Mouse (Mus musculus) intestine, postnatal 0 days (tissue): ENCODE data around the gene Uqcrh. TPM values are rescaled to one million over a fixed set of nuclear protein-coding genes. Genes with fewer than 3 reads are reported as not detected.

Experiments
- ATAC-seq: fragments of 200-750 bp; cut with Nextera tagmentation; 2 replicates; pipeline ENCODE4 v1.8.0; 2017; ENCODE audit warnings: mild to moderate bottlenecking, moderate TSS enrichment, moderate library complexity
- H3K27ac ChIP-seq: fragments of 300-500 bp; sonication (generic); 2 replicates; pipeline ENCODE4 v1.5.1; 2014; ENCODE audit warnings: mild to moderate bottlenecking, low read depth, low read length, moderate library complexity
- H3K27me3 ChIP-seq: fragments of 300-500 bp; sonication (generic); replicated peaks from 2 replicates; pipeline ENCODE4 v1.6.1; 2014; ENCODE audit warnings: low read length, mixed read lengths; ENCODE audit not compliant: control insufficient read depth, insufficient read depth
- H3K36me3 ChIP-seq: fragments of 300-500 bp; sonication (generic); 2 replicates; pipeline ENCODE4 v1.6.1; 2014; ENCODE audit warnings: mild to moderate bottlenecking, moderate library complexity; ENCODE audit not compliant: control insufficient read depth, insufficient read depth
- H3K4me1 ChIP-seq: fragments of 300-500 bp; sonication (generic); replicated peaks from 2 replicates; pipeline ENCODE4 v1.6.1; 2014; ENCODE audit warnings: antibody characterized with exemption, low read length, mixed read lengths; ENCODE audit not compliant: control insufficient read depth, insufficient read depth
- H3K4me2 ChIP-seq: fragments of 300-500 bp; sonication (generic); replicated peaks from 2 replicates; pipeline ENCODE4 v1.6.1; 2014; ENCODE audit warnings: low read depth, mild to moderate bottlenecking, moderate library complexity
- H3K4me3 ChIP-seq: fragments of 300-500 bp; sonication (generic); 2 replicates; pipeline ENCODE4 v1.5.1; 2014; ENCODE audit warnings: low read depth, low read length
- H3K9ac ChIP-seq: fragments of 300-500 bp; sonication (generic); 2 replicates; pipeline ENCODE4 v1.6.1; 2014; ENCODE audit warnings: mild to moderate bottlenecking, low read depth, low read length
- H3K9me3 ChIP-seq: fragments of 300-500 bp; sonication (generic); 2 replicates; pipeline ENCODE4 v1.6.1; 2016; ENCODE audit warnings: mixed run types; ENCODE audit not compliant: control insufficient read depth
- CTCF ChIP-seq: sonication (generic); IDR thresholded peaks from 2 replicates; pipeline ENCODE4 v1.5.1; 2016; ENCODE audit warnings: low read depth, mild to moderate bottlenecking, control low read depth, antibody characterized with exemption, moderate library complexity
- WGBS: fragments of 180-500 bp; shearing (Covaris S2); extraction: QIAGEN DNeasy Blood & Tissue Kit; methylation state at CpG from one replicate; pipeline ENCODE4 v1.1.7; 2014; 5-methylcytosine and 5-hydroxymethylcytosine counted together
- polyA plus RNA-seq: library from polyadenylated mRNA; unstranded; fragments of >200 nt; fragmentation: Nextera tagmentation; extraction: Ambion mirVana; gene quantifications from 2 replicates; pipeline ENCODE4 v1.2.1, GENCODE M21; 2015

Gene Uqcrh
- polyA plus RNA-seq, 1 experiment from 2014 or later = 1,003 TPM

DNA sequence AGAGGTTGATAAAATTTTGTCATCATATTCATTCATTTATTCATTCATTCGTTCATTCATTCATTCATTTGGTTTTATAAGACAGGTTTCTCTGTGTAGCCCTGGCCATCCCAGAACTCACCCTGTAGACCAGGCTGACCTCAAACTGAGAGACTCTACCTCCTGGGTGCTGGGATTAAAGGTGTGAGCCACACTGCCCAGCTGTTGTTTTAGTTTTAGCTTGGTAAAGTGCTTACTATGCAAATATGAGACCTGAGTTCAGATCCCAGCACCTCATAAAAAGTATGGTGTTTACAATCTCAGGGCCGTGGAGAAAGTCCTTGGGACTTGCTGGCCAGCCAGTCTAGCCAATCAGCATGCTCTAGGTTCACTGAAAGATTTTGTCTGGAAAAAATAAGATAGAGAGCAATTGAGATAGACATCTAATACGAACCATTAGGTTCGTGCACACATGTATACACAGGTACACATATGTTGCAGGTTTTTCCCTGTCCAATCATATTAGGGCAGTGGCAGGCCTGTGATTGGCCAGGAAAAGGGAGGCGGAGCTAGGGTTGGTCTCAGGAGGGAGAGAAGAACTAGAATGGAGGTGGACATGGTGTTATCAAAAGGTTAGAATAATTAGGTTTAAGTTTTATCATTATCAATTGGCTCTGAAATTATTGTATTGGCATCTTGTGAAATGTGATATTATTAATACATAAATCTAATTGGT, 15.7 kb downstream of the Uqcrh start:
- WGBS = 76% methylated on average over 5 of the region's 5 CpGs
- TF ChIP-seq CTCF = no peak
- no peak for ATAC-seq

DNA sequence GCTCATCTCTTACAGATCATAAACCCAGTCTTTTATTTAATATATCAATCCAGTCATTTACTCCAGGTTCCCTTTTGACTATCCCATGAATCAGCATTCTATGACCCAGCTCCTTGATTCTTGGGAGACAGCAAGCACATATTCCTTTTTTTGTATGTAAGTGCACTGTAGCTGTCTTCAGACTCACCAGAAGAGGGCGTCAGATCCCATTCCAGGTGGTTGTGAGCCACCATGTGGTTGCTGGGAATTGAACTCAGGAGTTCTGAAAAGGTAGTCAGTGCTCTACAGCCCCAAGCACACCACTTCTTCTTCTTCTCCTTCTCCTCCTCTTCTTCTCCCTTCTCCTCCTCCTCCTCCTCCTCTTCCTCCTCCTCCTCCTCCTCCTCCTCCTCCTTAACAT, 17.3 kb downstream of the Uqcrh start:
- no peak overlapping the region for H3K27ac ChIP-seq
- 4% methylated on average over 1 of the region's 1 CpGs for WGBS
- H3K9me3 ChIP-seq = no peaks in the 10 kb centered on the region
- no peak overlapping the region for H3K4me2 ChIP-seq
- no peak for ATAC-seq
- no peak overlapping the region for H3K9ac ChIP-seq
- H3K27me3 ChIP-seq = no peaks in the 10 kb centered on the region
- H3K4me1 ChIP-seq = no peaks in the 10 kb centered on the region
- H3K4me3 ChIP-seq = no peak overlapping the region
- H3K36me3 ChIP-seq = no peaks in the 10 kb centered on the region
- TF ChIP-seq CTCF = peak; percentile 23; the same call in 1 of the 2 replicates

More for the DNA sequence above, 15.7 kb downstream of the Uqcrh start:
- Histone ChIP-seq H3K27me3 (no peaks in the 10 kb centered on the region), H3K4me1 (no peaks in the 10 kb centered on the region), H3K9ac (no peak overlapping the region), H3K36me3 (no peaks in the 10 kb centered on the region), H3K27ac (no peak overlapping the region), H3K4me3 (no peak overlapping the region), H3K9me3 (no peaks in the 10 kb centered on the region), H3K4me2 (no peak overlapping the region)

DNA sequence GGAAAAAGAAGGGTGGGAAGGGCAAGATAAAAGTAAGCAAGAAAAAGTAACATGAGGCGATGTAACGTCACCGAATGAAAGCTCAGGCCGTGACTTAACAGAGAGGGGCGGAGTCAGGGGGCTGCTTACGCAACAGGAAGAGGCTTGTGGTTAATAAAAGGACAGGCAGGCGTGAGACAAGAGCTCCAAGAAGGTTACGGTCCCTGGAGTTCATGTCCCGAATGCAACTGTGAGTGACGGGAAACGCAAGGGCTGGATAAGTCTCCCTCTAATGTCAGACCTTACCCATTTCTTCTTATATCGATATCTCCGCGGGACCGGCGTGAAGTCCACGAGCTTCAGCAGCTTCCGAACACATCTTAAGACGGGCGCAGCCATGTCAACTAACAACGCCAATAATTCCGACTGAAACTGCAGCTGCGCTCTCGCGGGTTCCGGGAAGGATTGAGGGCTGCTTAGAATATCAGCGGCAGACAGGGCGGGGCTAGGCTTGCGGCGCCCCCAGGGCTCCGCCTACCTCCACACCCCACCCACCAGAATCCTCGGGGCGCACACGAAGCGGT, 21.4 kb downstream of the Uqcrh start, which contains the start of gene Nsun4:
Gene Nsun4, minus strand, starts transcription at position 478 of the 563 bp plus-strand sequence.
- TF ChIP-seq CTCF = no peak
- Histone ChIP-seq H3K9ac (peak within 1 kb of the TSS; percentile 52), H3K4me2 (peak within 1 kb of the TSS; percentile 85), H3K4me1 (no peaks in the 10 kb centered on the region), H3K27me3 (no peaks in the 10 kb centered on the region), H3K9me3 (no peaks in the 10 kb centered on the region), H3K4me3 (peak within 1 kb of the TSS; percentile 61), H3K36me3 (no peaks in the 10 kb centered on the region), H3K27ac (peak within 1 kb of the TSS; percentile 92)
- peak; percentile 90 for ATAC-seq
- WGBS = under 1% methylated on average over 35 of the region's 35 CpGs

DNA sequence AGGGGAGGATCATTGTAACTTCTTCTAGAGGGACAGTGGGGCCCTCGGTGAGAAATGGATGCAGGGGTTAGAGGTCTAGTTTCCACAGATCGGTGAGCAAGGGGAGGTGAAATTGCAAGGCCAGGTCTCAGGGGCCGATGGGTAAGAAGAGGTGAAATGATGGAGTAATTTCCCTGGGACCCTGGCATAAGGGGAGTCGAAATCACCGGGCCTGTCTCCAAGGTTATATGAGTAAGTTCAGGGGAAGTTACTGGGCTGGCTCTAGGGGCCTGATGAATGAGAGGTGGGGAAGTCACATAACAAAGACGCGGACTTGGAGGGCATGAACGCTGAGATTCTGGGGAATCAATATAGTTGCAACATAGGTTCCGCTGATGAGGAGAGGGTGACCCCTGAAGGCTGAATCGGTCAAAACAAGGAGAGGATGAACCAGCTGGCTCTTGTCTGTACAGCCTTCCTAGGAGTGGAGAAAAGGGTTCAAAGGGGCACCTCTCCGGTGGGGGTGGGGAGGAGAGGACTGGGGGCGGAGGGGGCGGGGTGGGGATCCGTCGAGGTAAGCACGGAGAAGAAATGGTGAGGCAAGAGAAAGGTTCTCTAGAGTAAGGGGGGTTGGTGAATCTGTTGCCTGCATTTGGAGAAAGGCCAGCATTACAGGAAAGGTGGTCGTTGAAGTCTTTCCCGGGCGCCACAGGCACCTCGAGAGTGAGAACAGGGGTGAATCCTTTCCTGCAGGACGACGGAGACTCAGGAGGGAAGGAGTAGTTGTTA, 22.2 kb downstream of the Uqcrh start:
- peak overlapping the region; percentile 52; the same call in 1 of the 2 replicates for H3K9ac ChIP-seq
- peak overlapping the region; percentile 92 for H3K27ac ChIP-seq
- H3K36me3 ChIP-seq = peaks cover 7% of the 10 kb centered on the region; the same call in 1 of the 2 replicates
- peak overlapping the region; percentile 85 for H3K4me2 ChIP-seq
- no peaks in the 10 kb centered on the region for H3K4me1 ChIP-seq
- peak overlapping the region; percentile 61 for H3K4me3 ChIP-seq
- no peaks in the 10 kb centered on the region for H3K9me3 ChIP-seq
- peak; percentile 53 for ATAC-seq
- peak; percentile 73 for TF ChIP-seq CTCF
- no peaks in the 10 kb centered on the region for H3K27me3 ChIP-seq
- WGBS = 7% methylated on average over 20 of the region's 22 CpGs

DNA sequence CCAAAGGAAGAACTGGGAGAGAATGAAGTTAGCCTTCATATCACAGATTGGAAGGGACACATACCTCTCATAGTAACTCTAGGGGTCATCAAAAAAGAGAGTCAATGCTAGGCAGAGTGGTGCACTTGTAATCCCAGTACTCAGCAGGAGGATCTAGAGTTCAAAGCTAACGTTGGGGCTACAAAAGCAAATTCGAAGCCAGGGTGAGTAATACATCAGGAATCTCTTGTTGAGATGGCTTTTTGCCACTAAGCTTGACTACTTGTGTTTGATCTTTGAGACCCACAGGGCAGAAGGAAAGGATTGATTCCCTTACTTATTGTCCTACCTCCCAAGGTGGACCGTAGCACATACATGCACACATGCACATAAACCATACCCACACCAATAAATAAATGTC, 25.7 kb downstream of the Uqcrh start:
- no peak overlapping the region for H3K27ac ChIP-seq
- H3K9ac ChIP-seq = no peak overlapping the region
- H3K4me1 ChIP-seq = no peaks in the 10 kb centered on the region
- no peaks in the 10 kb centered on the region for H3K9me3 ChIP-seq
- 72% methylated on average over 3 of the region's 3 CpGs for WGBS
- ATAC-seq = no peak
- H3K36me3 ChIP-seq = peaks cover 16% of the 10 kb centered on the region; the same call in 1 of the 2 replicates
- no peaks in the 10 kb centered on the region for H3K27me3 ChIP-seq
- no peak overlapping the region for H3K4me2 ChIP-seq
- no peak for TF ChIP-seq CTCF
- H3K4me3 ChIP-seq = no peak overlapping the region
